Mouse (Mus musculus) ovary, postnatal 14 days (tissue): ENCODE measurements around the gene Pram1.
"Not testable (repeated sequence)": the region's sequence is repeated elsewhere in the genome, so short reads cannot be mapped to it uniquely, and the experiment has no call there.

ENCODE experiments used
- DNase-seq: peaks from one replicate; pipeline ENCODE4 v3.0.0; 2022; ENCODE audit warnings: low spot score

Gene Pram1

DNA sequence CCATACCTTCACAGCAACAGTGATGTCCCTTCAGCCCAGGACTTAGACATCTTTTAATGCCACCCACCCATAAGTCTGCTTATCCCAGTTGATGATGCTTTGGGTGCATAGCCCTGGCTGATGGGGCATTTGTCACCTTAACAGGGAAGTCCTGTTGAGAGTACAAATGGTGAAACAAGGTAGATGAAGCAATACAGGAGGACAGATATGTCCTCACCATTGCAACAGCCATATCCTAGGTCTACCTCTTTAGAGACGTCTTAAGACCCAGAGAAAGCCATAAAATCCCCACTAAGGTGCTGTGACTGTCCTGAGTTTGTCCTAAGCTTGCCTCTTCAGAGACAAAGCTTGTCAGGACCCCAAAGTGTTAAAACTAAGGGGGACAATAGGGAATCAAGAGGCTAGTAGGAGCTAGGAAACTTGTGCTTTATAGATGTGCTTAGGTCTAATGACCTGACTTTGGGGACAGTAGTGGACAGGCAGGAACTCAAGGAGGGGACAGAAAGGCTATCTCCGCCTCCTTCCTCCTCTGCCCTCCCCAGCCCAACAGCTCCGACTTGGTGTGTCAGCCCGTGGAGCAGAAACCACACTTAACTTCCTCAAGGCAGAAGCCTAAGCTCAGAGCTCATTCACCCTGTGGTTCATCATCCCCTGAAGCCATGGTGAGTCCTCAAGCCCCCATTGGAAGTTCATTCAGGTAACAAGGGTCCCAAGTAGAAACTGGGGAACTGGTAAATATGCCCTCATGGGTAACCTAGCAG lies at the start of gene Pram1:
Gene Pram1, plus strand, starts transcription at position 541 of the 761 bp plus-strand sequence.
- no peak for DNase-seq

- no peak for DNase-seq
These were observed 40.6 kb upstream of the Pram1 start for GRCm38 (mm10) chr17:33597271-33597670.

GRCm38 (mm10) chr17:33598506-33598905 lies 39.4 kb upstream of the Pram1 start:
- no peak for DNase-seq

DNA sequence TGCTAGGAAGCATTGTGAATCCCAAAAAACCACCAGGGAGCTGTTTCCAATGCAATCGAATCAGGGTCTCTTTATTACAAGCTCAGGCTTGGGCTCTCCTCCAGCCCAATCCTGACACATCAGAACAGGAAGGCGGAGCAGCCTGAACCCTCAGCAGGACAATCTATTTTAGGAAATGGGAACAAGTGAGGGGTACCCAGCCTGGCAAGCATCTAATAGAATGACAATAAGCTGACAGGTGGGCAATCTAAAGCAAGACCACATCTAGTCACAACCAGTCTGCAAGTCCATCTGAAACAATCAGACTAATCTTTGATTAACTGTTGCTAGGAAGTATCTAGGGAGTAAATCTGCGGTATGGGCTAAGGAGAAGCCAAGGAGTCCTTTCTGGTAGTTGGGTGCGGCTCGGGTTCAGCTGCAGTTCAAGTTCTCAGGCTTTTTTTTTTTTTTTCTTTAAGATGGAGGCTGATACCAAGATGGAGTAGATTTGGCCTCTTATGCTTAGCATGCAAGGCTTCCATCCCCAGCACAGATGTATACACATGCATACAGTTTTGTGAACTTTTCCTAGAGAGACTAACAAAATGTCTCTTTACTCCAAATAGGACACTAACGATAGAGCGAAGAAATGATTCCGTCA lies 37.9 kb upstream of the Pram1 start:
- DNase-seq = no peak

DNA sequence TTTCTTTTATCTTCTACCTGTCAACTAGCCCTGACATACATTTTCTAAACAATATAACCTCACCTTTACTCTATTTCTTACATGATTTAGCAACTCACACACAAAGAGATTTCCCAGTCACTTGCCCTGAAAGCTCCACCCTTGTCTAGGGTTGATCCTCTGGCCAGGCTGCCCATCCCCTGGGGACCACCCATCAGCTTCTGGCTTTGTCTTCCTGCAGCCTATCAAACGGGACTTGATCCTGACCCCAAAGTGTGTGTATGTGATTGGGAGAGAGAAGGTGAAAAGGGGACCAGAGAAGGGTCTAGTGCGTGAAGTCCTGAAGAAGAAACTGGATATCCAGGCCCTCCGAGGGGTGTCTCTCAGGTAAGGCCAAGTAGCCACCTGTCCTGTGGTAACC lies 37.0 kb upstream of the Pram1 start:
- DNase-seq = no peak

DNA sequence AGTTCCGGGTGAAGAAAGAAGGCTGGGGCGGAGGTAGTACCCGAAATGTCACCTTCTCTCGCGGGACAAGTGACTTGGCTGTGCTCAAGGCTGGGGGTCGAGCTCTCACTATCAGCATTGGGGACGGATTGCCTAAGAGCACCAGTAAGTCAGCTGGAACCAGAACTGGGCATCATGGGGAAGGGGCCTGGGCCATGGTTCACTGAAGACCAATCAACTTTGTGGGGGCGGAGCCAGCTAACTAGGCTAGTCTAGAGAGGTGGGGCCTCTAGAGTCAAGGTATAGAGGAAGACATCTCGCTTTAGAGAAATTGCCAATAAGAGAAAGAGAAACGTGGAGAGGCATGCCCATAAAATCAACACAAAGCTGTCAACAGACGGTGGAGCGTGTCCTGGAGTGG lies 35.9 kb upstream of the Pram1 start:
- no peak for DNase-seq

DNA sequence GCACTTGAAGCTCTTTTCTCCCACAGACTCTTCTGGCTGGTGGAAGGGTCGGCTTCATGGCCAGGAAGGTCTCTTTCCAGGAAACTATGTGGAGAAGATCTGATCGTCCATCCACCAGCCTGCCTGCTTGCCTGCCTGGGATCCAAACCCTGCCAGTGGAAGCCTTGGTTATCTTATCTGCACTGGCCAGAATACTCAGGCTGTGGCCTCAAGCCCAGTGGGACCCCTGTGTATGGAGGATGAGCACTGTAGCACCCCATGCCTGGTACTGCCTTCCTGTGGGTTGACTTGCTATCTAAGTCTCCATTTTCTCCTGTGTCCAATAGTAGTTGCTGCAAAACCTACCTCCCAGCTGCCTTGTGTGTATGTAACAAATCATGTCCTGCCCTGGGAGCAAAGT lies 30.6 kb upstream of the Pram1 start:
- DNase-seq = no peak

- DNase-seq = no peak
These were observed 27.3 kb upstream of the Pram1 start for GRCm38 (mm10) chr17:33610548-33610947.

GRCm38 (mm10) chr17:33613726-33614125 lies 24.1 kb upstream of the Pram1 start:
- not testable (repeated sequence) for DNase-seq

GRCm38 (mm10) chr17:33627281-33627680 lies 10.6 kb upstream of the Pram1 start:
- no peak for DNase-seq

DNA sequence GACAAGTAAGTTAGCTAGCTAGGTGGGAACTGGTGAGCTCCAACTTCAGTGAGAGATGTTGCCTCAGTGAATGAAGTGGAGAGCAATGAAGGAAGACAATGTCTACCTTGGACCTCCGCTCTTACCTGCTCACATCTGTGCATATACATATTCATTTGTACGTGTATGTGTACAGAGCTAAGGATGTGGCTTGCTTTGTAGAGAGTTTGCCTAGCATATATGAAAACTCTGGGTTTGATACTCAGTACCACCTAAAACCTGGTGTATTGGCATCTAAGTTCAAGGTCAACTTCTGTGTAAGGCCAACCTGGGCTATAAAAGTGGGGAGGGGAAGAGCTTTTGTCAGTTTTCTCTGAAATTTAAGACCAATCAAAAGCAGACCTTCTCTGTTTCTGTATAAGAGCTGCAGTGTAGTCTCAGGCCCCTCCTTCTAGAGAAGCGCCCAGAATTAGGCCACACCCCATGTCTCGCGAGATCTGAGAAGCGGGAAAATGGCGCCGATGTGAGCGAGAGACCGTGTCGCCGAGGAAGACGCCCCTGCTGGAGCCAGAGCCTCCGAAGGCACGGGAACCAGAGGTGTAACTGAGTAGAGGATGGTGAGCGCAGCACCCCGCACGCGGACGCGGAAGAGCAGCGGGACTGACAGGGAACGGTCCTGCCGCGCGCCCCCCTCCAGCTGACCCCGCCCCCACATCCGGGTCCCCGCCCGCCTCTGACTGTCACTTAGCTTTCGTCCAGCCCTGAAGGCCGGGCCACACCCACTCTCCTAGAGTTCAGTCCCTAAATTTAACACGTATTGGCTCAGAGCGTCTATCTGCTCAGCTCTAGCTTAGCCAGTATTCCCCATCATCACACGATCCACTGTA lies 9.0 kb upstream of the Pram1 start, which contains the start of gene Zfp414:
Gene Zfp414, plus strand, starts transcription at position 470 of the 866 bp plus-strand sequence.
- peak; percentile 85 for DNase-seq

GRCm38 (mm10) chr17:33629487-33630125 lies 8.2 kb upstream of the Pram1 start:
- no peak for DNase-seq

GRCm38 (mm10) chr17:33630171-33630895 lies 7.5 kb upstream of the Pram1 start:
- no peak for DNase-seq

DNA sequence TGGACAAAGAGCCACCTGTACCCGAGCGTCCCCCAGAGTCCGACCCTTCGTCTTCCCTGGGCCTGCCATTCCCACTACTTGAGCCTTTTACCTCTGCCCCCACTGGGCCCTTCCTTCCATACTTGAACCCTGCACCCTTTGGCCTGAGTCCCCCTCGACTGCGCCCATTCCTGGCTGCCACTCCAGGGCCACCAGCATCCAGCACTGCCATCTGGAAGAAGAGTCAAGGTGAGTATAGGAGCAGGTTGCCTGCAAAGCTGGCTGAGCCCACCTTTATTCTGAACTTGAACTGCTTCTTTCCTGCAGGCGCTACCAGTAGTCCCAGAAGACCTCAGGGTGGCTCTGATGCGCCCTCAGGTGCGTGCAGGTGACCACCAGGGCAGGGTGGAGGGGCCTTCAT lies 6.6 kb upstream of the Pram1 start:
- no peak for DNase-seq

- DNase-seq = no peak
These were observed 6.1 kb upstream of the Pram1 start for GRCm38 (mm10) chr17:33631796-33632195.

- no peak for DNase-seq
These were observed 818 bp upstream of the Pram1 start for GRCm38 (mm10) chr17:33637038-33637437.

- no peak for DNase-seq
These were observed 1.9 kb downstream of the Pram1 start for GRCm38 (mm10) chr17:33639743-33640142.

DNA sequence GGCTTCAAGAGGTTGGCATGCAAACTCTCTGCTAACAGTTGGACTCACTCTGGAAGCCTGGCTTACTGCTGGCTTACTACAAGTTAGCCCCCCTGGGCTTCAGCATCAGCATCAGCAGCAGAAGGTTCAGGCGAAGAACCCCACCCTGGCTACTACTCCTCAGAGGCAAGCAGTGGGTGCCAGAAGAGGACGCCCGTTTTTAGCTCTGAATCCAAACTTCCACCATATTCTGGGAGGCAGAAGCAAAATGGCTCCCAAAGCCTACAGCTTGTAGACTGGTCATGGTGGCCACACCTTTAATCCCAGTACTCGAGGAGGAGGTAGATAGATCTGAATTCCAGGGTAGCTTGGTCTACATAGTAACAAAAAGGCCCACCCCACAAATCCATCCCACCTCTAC lies 6.2 kb downstream of the Pram1 start:
- DNase-seq = no peak

DNA sequence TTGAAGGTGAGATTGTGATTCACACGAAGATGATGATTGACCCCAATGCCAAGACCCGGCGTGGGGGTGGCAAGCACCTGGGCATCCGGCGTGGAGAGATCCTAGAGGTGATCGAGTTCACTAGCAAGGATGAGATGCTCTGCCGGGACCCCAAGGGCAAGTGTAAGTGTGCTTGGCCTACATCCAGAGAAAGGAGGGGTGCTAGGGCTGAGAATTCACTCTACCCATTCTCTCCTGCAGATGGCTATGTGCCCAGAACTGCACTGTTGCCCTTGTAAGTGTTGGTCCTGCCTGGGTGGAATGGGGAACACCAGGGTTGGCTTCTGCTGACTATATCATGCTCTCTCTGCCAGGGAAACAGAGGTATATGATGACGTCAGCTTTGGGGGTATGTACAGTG lies 7.2 kb downstream of the Pram1 start:
- DNase-seq = no peak

GRCm38 (mm10) chr17:33649781-33650475 lies 12.1 kb downstream of the Pram1 start:
- DNase-seq = no peak

- no peak for DNase-seq
These were observed 29.0 kb downstream of the Pram1 start for GRCm38 (mm10) chr17:33666813-33667212.
